Mouse (Mus musculus): Measurements from ENCODE around the gene Morf4l2. TPM values are rescaled to one million over a fixed set of nuclear protein-coding genes. Genes with fewer than 3 reads are reported as not detected.
"Not testable (repeated sequence)": the region's sequence is repeated elsewhere in the genome, so short reads cannot be mapped to it uniquely, and the experiment has no call there.

Morf4l2 gene
- polyA plus RNA-seq, 1 experiment from 2014 or later, result 588 TPM

GRCm38 (mm10) chrX:136741651-136742201 is 1.8 kb downstream of the Morf4l2 start:
- Histone ChIP-seq H3K4me3 (peak overlapping the region; percentile 63), H3K27ac (replicated peaks) (peak overlapping the region; percentile 90), H3K9me3 (no peaks in the 10 kb centered on the region), H3K27me3 (replicated peaks; ENCODE audit: low read depth, poor library complexity, severe bottlenecking) (no peaks in the 10 kb centered on the region), H3K36me3 (replicated peaks) (peaks cover 22% of the 10 kb centered on the region), H3K4me1 (0 out of 2 replicates have a peak, but pooled peaks cover 8% of the 10 kb centered on the region)
- 28% methylated on average over 46 of the region's 46 CpGs for WGBS
- peak; percentile 92 for DNase-seq (ENCODE audit: low spot score)

GRCm38 (mm10) chrX:136740791-136741650 is 2.5 kb downstream of the Morf4l2 start:
- peak overlapping the region; percentile 63 for H3K4me3 ChIP-seq
- WGBS, result 21% methylated on average over 39 of the region's 39 CpGs
- peaks cover 28% of the 10 kb centered on the region for H3K36me3 ChIP-seq (replicated peaks)
- peak; percentile 92 for DNase-seq (ENCODE audit: low spot score)
- peak overlapping the region; percentile 90 for H3K27ac ChIP-seq (replicated peaks)
- no peaks in the 10 kb centered on the region for H3K27me3 ChIP-seq (replicated peaks; ENCODE audit: low read depth, poor library complexity, severe bottlenecking)
- H3K4me1 ChIP-seq, result 0 out of 2 replicates have a peak, but pooled peaks cover 8% of the 10 kb centered on the region
- H3K9me3 ChIP-seq, result no peaks in the 10 kb centered on the region

GRCm38 (mm10) chrX:136740087-136740790 is 3.3 kb downstream of the Morf4l2 start:
- Histone ChIP-seq H3K27me3 (replicated peaks; ENCODE audit: low read depth, poor library complexity, severe bottlenecking) (no peaks in the 10 kb centered on the region), H3K9me3 (no peaks in the 10 kb centered on the region), H3K36me3 (replicated peaks) (peaks cover 36% of the 10 kb centered on the region), H3K27ac (replicated peaks) (peak overlapping the region; percentile 90), H3K4me1 (0 out of 2 replicates have a peak, but pooled peaks cover 8% of the 10 kb centered on the region), H3K4me3 (peak overlapping the region; percentile 63)
- peak; percentile 39 for DNase-seq (ENCODE audit: low spot score)
- 21% methylated on average over 15 of the region's 15 CpGs for WGBS

- Histone ChIP-seq H3K4me3 (no peak overlapping the region), H3K9me3 (no peaks in the 10 kb centered on the region), H3K27ac (replicated peaks) (no peak overlapping the region), H3K36me3 (replicated peaks) (peaks cover 45% of the 10 kb centered on the region), H3K27me3 (replicated peaks; ENCODE audit: low read depth, poor library complexity, severe bottlenecking) (no peaks in the 10 kb centered on the region), H3K4me1 (no peaks in the 10 kb centered on the region)
- DNase-seq (ENCODE audit: low spot score), result no peak
- 83% methylated on average over 4 of the region's 4 CpGs for WGBS
Observed at GRCm38 (mm10) chrX:136732016-136732415, 11.5 kb downstream of the Morf4l2 start.

- H3K4me3 ChIP-seq; DNase-seq (ENCODE audit: low spot score); H3K36me3 ChIP-seq (replicated peaks); H3K4me1 ChIP-seq; H3K9me3 ChIP-seq; H3K27ac ChIP-seq (replicated peaks): not testable (repeated sequence)
- H3K27me3 ChIP-seq (replicated peaks; ENCODE audit: low read depth, poor library complexity, severe bottlenecking), result peaks cover 28% of the 10 kb centered on the region
- WGBS, result 57% methylated on average over 3 of the region's 3 CpGs
Observed at GRCm38 (mm10) chrX:136714742-136715474, 28.6 kb downstream of the Morf4l2 start.

GRCm38 (mm10) chrX:136708782-136709181 is 34.7 kb downstream of the Morf4l2 start:
- no peaks in the 10 kb centered on the region for H3K9me3 ChIP-seq
- H3K4me1 ChIP-seq, result 0 out of 2 replicates have a peak, but pooled peaks cover 3% of the 10 kb centered on the region
- peak overlapping the region; percentile 90 for H3K27ac ChIP-seq (replicated peaks)
- H3K27me3 ChIP-seq (replicated peaks; ENCODE audit: low read depth, poor library complexity, severe bottlenecking), result peaks cover 28% of the 10 kb centered on the region
- 27% methylated on average over 14 of the region's 14 CpGs for WGBS
- H3K36me3 ChIP-seq (replicated peaks), result no peaks in the 10 kb centered on the region
- peak; percentile 22 for DNase-seq (ENCODE audit: low spot score)
- peak overlapping the region; percentile 64 for H3K4me3 ChIP-seq

GRCm38 (mm10) chrX:136708168-136708681 is 35.3 kb downstream of the Morf4l2 start:
- Histone ChIP-seq H3K9me3 (no peaks in the 10 kb centered on the region), H3K27ac (replicated peaks) (peak overlapping the region; percentile 90), H3K36me3 (replicated peaks) (no peaks in the 10 kb centered on the region), H3K27me3 (replicated peaks; ENCODE audit: low read depth, poor library complexity, severe bottlenecking) (peaks cover 28% of the 10 kb centered on the region), H3K4me3 (peak overlapping the region; percentile 64), H3K4me1 (0 out of 2 replicates have a peak, but pooled peaks cover 3% of the 10 kb centered on the region)
- DNase-seq (ENCODE audit: low spot score), result peak; percentile 63
- WGBS, result 19% methylated on average over 18 of the region's 18 CpGs

GRCm38 (mm10) chrX:136707446-136708167 is 35.9 kb downstream of the Morf4l2 start, which contains the start of gene Tceal1:
Gene Tceal1 (plus strand): TSS chrX:136707982.
- H3K4me3 ChIP-seq, result peak within 1 kb of the TSS; percentile 64
- 0 out of 2 replicates have a peak, but pooled peaks cover 3% of the 10 kb centered on the region for H3K4me1 ChIP-seq
- H3K9me3 ChIP-seq, result no peaks in the 10 kb centered on the region
- H3K36me3 ChIP-seq (replicated peaks), result no peaks in the 10 kb centered on the region
- 19% methylated on average over 15 of the region's 15 CpGs for WGBS
- peak within 1 kb of the TSS; percentile 90 for H3K27ac ChIP-seq (replicated peaks)
- H3K27me3 ChIP-seq (replicated peaks; ENCODE audit: low read depth, poor library complexity, severe bottlenecking), result peaks cover 28% of the 10 kb centered on the region
- DNase-seq (ENCODE audit: low spot score), result peak; percentile 75

- Histone ChIP-seq H3K27ac (replicated peaks) (no peak overlapping the region), H3K27me3 (replicated peaks; ENCODE audit: low read depth, poor library complexity, severe bottlenecking) (peaks cover 4% of the 10 kb centered on the region; the same call in 1 of the 2 replicates), H3K9me3 (no peaks in the 10 kb centered on the region), H3K36me3 (replicated peaks) (no peaks in the 10 kb centered on the region), H3K4me3 (no peak overlapping the region), H3K4me1 (no peaks in the 10 kb centered on the region)
- WGBS, result 84% methylated on average over 5 of the region's 5 CpGs
- no peak for DNase-seq (ENCODE audit: low spot score)
Observed at GRCm38 (mm10) chrX:136693196-136693595, 50.3 kb downstream of the Morf4l2 start.

- WGBS, result 77% methylated on average over 4 of the region's 4 CpGs
Observed at GRCm38 (mm10) chrX:136692294-136692675, 51.2 kb downstream of the Morf4l2 start.

GRCm38 (mm10) chrX:136691606-136692293 is 51.7 kb downstream of the Morf4l2 start:
- H3K9me3 ChIP-seq; H3K27ac ChIP-seq (replicated peaks); H3K4me3 ChIP-seq; H3K4me1 ChIP-seq; H3K27me3 ChIP-seq (replicated peaks; ENCODE audit: low read depth, poor library complexity, severe bottlenecking); DNase-seq (ENCODE audit: low spot score); H3K36me3 ChIP-seq (replicated peaks): not testable (repeated sequence)
- WGBS, result 52% methylated on average over 3 of the region's 3 CpGs

More at GRCm38 (mm10) chrX:136692294-136692675, 51.2 kb downstream of the Morf4l2 start:
- no peaks in the 10 kb centered on the region for H3K36me3 ChIP-seq (replicated peaks)
- no peak overlapping the region for H3K4me3 ChIP-seq
- H3K9me3 ChIP-seq, result no peaks in the 10 kb centered on the region
- no peak for DNase-seq (ENCODE audit: low spot score)
- peaks cover 4% of the 10 kb centered on the region; the same call in 1 of the 2 replicates for H3K27me3 ChIP-seq (replicated peaks; ENCODE audit: low read depth, poor library complexity, severe bottlenecking)
- no peaks in the 10 kb centered on the region for H3K4me1 ChIP-seq
- no peak overlapping the region for H3K27ac ChIP-seq (replicated peaks)
